Mouse (Mus musculus): ENCODE results near the gene Plpp1. TPM values are rescaled to one million over a fixed set of nuclear protein-coding genes. Genes with fewer than 3 reads are reported as not detected.

Gene Plpp1
- polyA plus RNA-seq (2012; rRNA removed), result 34.9 and 38.9 TPM in 2 replicates

GRCm38 (mm10) chr13:112800597-112801380, at the start of gene Plpp1:
Gene Plpp1, plus strand, starts transcription at chr13:112800792.

Other genes starting within 250 kb of the Plpp1 start
- gene Il31ra, start 206.4 kb upstream of the Plpp1 start, polyA plus RNA-seq (2012; rRNA removed), result 0.32 and 0.45 TPM in 2 replicates
- gene Ddx4, start 148.3 kb upstream of the Plpp1 start, polyA plus RNA-seq (2012; rRNA removed), result 0.05 and 0.12 TPM in 2 replicates
- 11.7 and 12.6 TPM in 2 replicates for gene Slc38a9, start 140.0 kb upstream of the Plpp1 start, polyA plus RNA-seq (2012; rRNA removed)
- gene Mtrex, start 126.6 kb downstream of the Plpp1 start, polyA plus RNA-seq (2012; rRNA removed), result 3.6 and 4.5 TPM in 2 replicates
- 3.4 and 4.3 TPM in 2 replicates for gene Dhx29, start 126.7 kb downstream of the Plpp1 start, polyA plus RNA-seq (2012; rRNA removed)
- gene Ccno, start 187.0 kb downstream of the Plpp1 start, polyA plus RNA-seq (2012; rRNA removed), result 56.9 and 58.4 TPM in 2 replicates
- gene Mcidas, start 193.1 kb downstream of the Plpp1 start, polyA plus RNA-seq (2012; rRNA removed), result 0.21 and 0.39 TPM in 2 replicates
- 0.16 and 0.31 TPM in 2 replicates for gene Cdc20b, start 234.3 kb downstream of the Plpp1 start, polyA plus RNA-seq (2012; rRNA removed)
- gene Gpx8, start 245.6 kb downstream of the Plpp1 start, polyA plus RNA-seq (2012; rRNA removed), result 4.3 and 6.0 TPM in 2 replicates

Measured in ovary, adult 2 months (tissue).